Mouse (Mus musculus): ENCODE measurements around the gene Dnajc14. TPM values are rescaled to one million over a fixed set of nuclear protein-coding genes. Genes with fewer than 3 reads are reported as not detected.
"Not testable (repeated sequence)": the region's sequence is repeated elsewhere in the genome, so short reads cannot be mapped to it uniquely, and the experiment has no call there.

Dnajc14 gene
- polyA plus RNA-seq, 1 experiment from 2014 or later = 28.2 TPM

GRCm38 (mm10) chr10:128823087-128823486 lies 19.2 kb downstream of the Dnajc14 start:
- peaks cover 20% of the 10 kb centered on the region for H3K36me3 ChIP-seq (ENCODE audit: control insufficient read depth, insufficient read depth)
- 67% methylated on average over 4 of the region's 4 CpGs for WGBS
- not testable (repeated sequence) for H3K27ac ChIP-seq (ENCODE audit: low read depth, low read length); ATAC-seq; H3K4me3 ChIP-seq (ENCODE audit: low read depth, low read length); H3K9me3 ChIP-seq (ENCODE audit: control insufficient read depth); H3K9ac ChIP-seq (ENCODE audit: low read depth, low read length); H3K27me3 ChIP-seq (replicated peaks; ENCODE audit: control insufficient read depth, insufficient read depth, low read length)
- peak; percentile 26 for TF ChIP-seq CTCF (IDR thresholded peaks at IDR 0.05; ENCODE audit: low read depth)
- H3K4me2 ChIP-seq (replicated peaks; ENCODE audit: low read depth) = peak overlapping the region; percentile 67
- H3K4me1 ChIP-seq (replicated peaks; ENCODE audit: control insufficient read depth, insufficient read depth, low read length) = peaks cover 10% of the 10 kb centered on the region; the same call in 1 of the 2 replicates

DNA sequence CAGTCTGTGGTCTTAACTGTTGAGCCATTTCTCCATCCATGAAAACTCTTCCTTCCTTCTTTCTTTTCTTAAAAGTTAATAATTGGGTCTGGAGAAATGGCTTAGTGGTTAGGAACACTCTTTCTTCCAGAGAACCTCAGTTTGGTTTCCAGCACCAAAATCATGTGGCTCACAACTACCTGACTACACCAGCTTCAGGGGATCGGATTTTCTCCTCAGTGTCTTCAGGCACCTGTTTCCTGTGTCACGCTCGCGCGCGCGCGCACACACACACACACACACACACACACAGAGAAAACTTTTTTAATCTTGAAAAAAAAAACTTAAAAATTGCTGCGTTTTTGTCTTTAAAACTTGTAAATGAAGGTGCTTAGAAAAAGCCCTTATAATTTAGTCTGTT lies 20.0 kb downstream of the Dnajc14 start:
- H3K9ac ChIP-seq (ENCODE audit: low read depth, low read length) = no peak overlapping the region
- WGBS = 93% methylated on average over 9 of the region's 9 CpGs
- H3K4me2 ChIP-seq (replicated peaks; ENCODE audit: low read depth) = no peak overlapping the region

DNA sequence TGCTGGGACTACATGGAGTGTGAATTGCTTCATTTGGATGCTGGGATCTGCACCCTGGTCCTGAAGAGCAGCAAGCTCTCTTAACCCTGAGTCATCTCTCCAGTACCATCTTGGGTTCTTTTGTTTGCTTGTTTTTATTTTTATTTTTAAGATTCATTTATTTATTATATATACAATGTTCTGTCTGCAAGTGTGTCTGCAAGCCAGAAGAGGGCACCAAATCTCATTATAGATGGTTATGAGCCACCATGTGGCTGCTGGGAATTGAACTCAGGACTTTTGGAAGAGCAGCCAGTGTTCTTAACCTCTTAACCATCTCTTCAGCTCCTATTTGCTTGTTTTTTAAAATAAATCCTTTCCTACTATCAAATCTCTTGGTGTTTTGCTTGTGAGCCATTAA lies 33.5 kb downstream of the Dnajc14 start:
- Histone ChIP-seq H3K4me3 (ENCODE audit: low read depth, low read length) (no peak overlapping the region), H3K9ac (ENCODE audit: low read depth, low read length) (no peak overlapping the region), H3K27ac (ENCODE audit: low read depth, low read length) (no peak overlapping the region), H3K4me1 (replicated peaks; ENCODE audit: control insufficient read depth, insufficient read depth, low read length) (no peaks in the 10 kb centered on the region), H3K27me3 (replicated peaks; ENCODE audit: control insufficient read depth, insufficient read depth, low read length) (no peaks in the 10 kb centered on the region), H3K9me3 (ENCODE audit: control insufficient read depth) (no peaks in the 10 kb centered on the region), H3K36me3 (ENCODE audit: control insufficient read depth, insufficient read depth) (peaks cover 46% of the 10 kb centered on the region), H3K4me2 (replicated peaks; ENCODE audit: low read depth) (no peak overlapping the region)
- TF ChIP-seq CTCF (IDR thresholded peaks at IDR 0.05; ENCODE audit: low read depth) = peak; percentile 14; the same call in 1 of the 2 replicates
- ATAC-seq = no peak

More for the DNA sequence above, 20.0 kb downstream of the Dnajc14 start:
- Histone ChIP-seq H3K4me1 (replicated peaks; ENCODE audit: control insufficient read depth, insufficient read depth, low read length) (peaks cover 10% of the 10 kb centered on the region; the same call in 1 of the 2 replicates), H3K27me3 (replicated peaks; ENCODE audit: control insufficient read depth, insufficient read depth, low read length) (no peaks in the 10 kb centered on the region), H3K27ac (ENCODE audit: low read depth, low read length) (no peak overlapping the region), H3K36me3 (ENCODE audit: control insufficient read depth, insufficient read depth) (peaks cover 15% of the 10 kb centered on the region), H3K9me3 (ENCODE audit: control insufficient read depth) (no peaks in the 10 kb centered on the region), H3K4me3 (ENCODE audit: low read depth, low read length) (no peak overlapping the region)
- ATAC-seq = no peak
- TF ChIP-seq CTCF (IDR thresholded peaks at IDR 0.05; ENCODE audit: low read depth) = no peak

- Histone ChIP-seq H3K27me3 (replicated peaks; ENCODE audit: control insufficient read depth, insufficient read depth, low read length) (no peaks in the 10 kb centered on the region), H3K27ac (ENCODE audit: low read depth, low read length) (no peak overlapping the region), H3K9ac (ENCODE audit: low read depth, low read length) (no peak overlapping the region), H3K9me3 (ENCODE audit: control insufficient read depth) (no peaks in the 10 kb centered on the region), H3K4me2 (replicated peaks; ENCODE audit: low read depth) (no peak overlapping the region), H3K4me3 (ENCODE audit: low read depth, low read length) (no peak overlapping the region), H3K36me3 (ENCODE audit: control insufficient read depth, insufficient read depth) (peaks cover 52% of the 10 kb centered on the region), H3K4me1 (replicated peaks; ENCODE audit: control insufficient read depth, insufficient read depth, low read length) (no peaks in the 10 kb centered on the region)
- TF ChIP-seq CTCF (IDR thresholded peaks at IDR 0.05; ENCODE audit: low read depth) = no peak
- no peak for ATAC-seq
Measured at GRCm38 (mm10) chr10:128839434-128839833, 35.6 kb downstream of the Dnajc14 start.

- no peak overlapping the region for H3K4me2 ChIP-seq (replicated peaks; ENCODE audit: low read depth)
- H3K9ac ChIP-seq (ENCODE audit: low read depth, low read length) = no peak overlapping the region
- no peaks in the 10 kb centered on the region for H3K9me3 ChIP-seq (ENCODE audit: control insufficient read depth)
- H3K27me3 ChIP-seq (replicated peaks; ENCODE audit: control insufficient read depth, insufficient read depth, low read length) = no peaks in the 10 kb centered on the region
- ATAC-seq = no peak
- H3K4me1 ChIP-seq (replicated peaks; ENCODE audit: control insufficient read depth, insufficient read depth, low read length) = no peaks in the 10 kb centered on the region
- H3K27ac ChIP-seq (ENCODE audit: low read depth, low read length) = no peak overlapping the region; the same call in 1 of the 2 replicates
- TF ChIP-seq CTCF (IDR thresholded peaks at IDR 0.05; ENCODE audit: low read depth) = no peak
- H3K36me3 ChIP-seq (ENCODE audit: control insufficient read depth, insufficient read depth) = peaks cover 42% of the 10 kb centered on the region
- H3K4me3 ChIP-seq (ENCODE audit: low read depth, low read length) = no peak overlapping the region
Measured at GRCm38 (mm10) chr10:128840612-128841011, 36.8 kb downstream of the Dnajc14 start.

DNA sequence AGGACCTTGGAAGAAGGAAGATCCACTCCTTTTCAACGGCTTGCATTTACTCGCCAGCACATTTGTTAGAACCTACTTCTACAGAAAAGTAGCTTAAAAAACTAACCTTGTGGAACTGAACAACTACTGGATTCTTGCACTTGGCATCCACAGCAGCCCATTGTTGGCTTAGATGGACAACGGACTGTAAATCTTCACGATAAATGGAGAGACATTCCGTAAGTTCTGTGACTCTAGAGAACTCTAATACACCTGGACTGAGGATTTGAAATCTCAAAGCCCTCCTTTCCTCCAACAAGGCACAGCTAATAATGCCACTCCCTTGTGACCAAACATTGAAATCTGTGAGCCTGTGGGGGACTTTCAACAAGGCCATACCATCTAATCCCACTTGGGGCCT lies 39.4 kb downstream of the Dnajc14 start:
- no peaks in the 10 kb centered on the region for H3K9me3 ChIP-seq (ENCODE audit: control insufficient read depth)
- H3K36me3 ChIP-seq (ENCODE audit: control insufficient read depth, insufficient read depth) = peaks cover 46% of the 10 kb centered on the region
- H3K4me3 ChIP-seq (ENCODE audit: low read depth, low read length) = no peak overlapping the region
- H3K27ac ChIP-seq (ENCODE audit: low read depth, low read length) = no peak overlapping the region
- H3K4me2 ChIP-seq (replicated peaks; ENCODE audit: low read depth) = no peak overlapping the region
- 87% methylated on average over 5 of the region's 5 CpGs for WGBS
- no peak for TF ChIP-seq CTCF (IDR thresholded peaks at IDR 0.05; ENCODE audit: low read depth)
- H3K9ac ChIP-seq (ENCODE audit: low read depth, low read length) = no peak overlapping the region
- no peaks in the 10 kb centered on the region for H3K4me1 ChIP-seq (replicated peaks; ENCODE audit: control insufficient read depth, insufficient read depth, low read length)
- ATAC-seq = no peak
- H3K27me3 ChIP-seq (replicated peaks; ENCODE audit: control insufficient read depth, insufficient read depth, low read length) = no peaks in the 10 kb centered on the region

GRCm38 (mm10) chr10:128845516-128845915 lies 41.7 kb downstream of the Dnajc14 start:
- Histone ChIP-seq H3K27me3 (replicated peaks; ENCODE audit: control insufficient read depth, insufficient read depth, low read length) (no peaks in the 10 kb centered on the region), H3K4me2 (replicated peaks; ENCODE audit: low read depth) (no peak overlapping the region), H3K4me3 (ENCODE audit: low read depth, low read length) (no peak overlapping the region), H3K4me1 (replicated peaks; ENCODE audit: control insufficient read depth, insufficient read depth, low read length) (no peaks in the 10 kb centered on the region), H3K9ac (ENCODE audit: low read depth, low read length) (no peak overlapping the region), H3K36me3 (ENCODE audit: control insufficient read depth, insufficient read depth) (peaks cover 55% of the 10 kb centered on the region), H3K9me3 (ENCODE audit: control insufficient read depth) (no peaks in the 10 kb centered on the region), H3K27ac (ENCODE audit: low read depth, low read length) (no peak overlapping the region)
- ATAC-seq = no peak
- WGBS = 70% methylated on average over 2 of the region's 2 CpGs
- TF ChIP-seq CTCF (IDR thresholded peaks at IDR 0.05; ENCODE audit: low read depth) = peak; percentile 78
